Mouse (Mus musculus): ENCODE measurements around the gene C2. TPM values are rescaled to one million over a fixed set of nuclear protein-coding genes. Genes with fewer than 3 reads are reported as not detected.

Gene C2
- total RNA-seq, 4 experiments from 2014 or later: 1.6 to 5.9 (median 4.0) TPM

DNA sequence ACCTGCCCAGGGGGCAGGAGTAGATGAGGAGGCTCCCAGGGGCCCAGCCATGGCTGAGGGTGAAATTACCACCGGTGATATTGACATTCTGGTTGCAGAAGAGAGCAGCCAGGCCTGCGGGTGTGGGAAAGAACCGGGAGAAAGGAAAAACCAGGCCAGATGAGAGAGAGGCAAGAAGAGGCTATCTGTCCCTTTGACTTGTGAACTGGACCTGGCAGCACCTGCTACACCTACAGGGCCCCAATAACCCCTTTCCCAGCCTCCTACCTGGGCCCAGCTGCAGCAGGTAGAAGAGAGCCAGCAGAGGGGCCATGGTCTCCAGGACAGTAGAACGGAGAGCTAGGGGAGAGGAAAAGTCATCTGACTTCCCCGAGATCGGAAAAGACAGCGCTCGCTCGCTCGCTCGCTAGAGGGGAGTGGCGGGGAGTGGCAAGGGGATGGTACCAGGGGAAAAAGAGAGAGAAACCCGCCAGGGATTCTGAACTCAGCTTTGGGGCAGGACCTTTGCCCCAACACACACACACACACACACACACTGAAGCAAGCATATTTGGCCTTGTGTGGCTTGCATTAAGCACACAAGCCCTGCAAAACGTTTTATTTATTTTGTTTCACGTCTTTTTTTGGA is 16.3 kb downstream of the C2 start, which contains the start of gene Gm20547:
Gene Gm20547 (minus strand): TSS at position 360 of the 628 bp plus-strand sequence.
- no peak for DNase-seq (ENCODE audit: low spot score in 2 of 2)

DNA sequence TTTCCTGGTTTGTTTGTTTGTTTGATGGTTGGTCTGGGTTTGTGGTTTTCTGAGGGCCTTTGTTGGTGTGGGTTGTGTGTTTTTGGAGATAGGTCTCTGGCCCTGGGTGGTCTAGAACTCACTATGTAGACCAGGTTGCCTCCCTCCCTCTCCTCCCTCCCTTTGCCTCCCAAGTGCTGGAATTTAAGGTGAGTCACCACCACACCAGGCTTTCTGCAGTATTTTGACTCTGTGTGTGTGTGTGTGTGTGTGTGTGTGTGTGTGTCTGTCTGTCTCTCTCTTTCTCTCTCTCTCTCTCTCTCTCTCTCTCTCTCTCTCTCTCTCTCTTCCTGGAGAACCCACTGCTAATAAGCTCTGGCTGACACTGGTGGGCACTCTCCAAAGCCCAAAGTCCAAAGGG is 16.9 kb downstream of the C2 start:
- no peak for DNase-seq (ENCODE audit: low spot score in 2 of 2)

DNA sequence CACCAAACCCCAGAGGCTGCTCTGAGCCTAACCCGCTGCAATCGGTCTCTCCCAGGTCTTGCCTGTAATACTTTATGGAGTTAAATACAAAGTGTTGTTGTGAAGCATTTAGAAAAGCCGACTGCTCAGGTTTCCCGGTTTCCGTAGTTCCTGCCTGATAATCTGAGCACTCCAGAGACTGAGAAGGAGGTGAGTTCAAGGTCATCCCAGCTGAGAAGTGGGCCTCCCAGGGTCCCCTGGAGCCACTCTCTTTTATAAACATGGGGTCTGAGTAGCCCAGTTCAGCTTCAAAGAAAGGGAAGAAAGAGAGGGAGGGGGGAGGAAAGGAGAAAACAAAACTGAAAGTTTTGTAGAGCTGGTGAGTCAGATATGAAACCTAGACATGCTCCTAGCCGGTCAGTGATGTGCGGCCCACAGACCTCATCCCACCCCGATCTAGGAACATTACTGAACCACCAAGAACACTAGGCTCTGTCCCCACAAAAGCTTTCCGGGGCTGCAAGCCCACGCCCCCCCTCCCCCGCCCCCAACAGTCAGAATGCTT is 18.7 kb downstream of the C2 start, which contains the start of gene Zbtb12:
Gene Zbtb12 (plus strand): TSS at position 148 of the 544 bp plus-strand sequence.
- DNase-seq (ENCODE audit: low spot score in 2 of 2): no peak

DNA sequence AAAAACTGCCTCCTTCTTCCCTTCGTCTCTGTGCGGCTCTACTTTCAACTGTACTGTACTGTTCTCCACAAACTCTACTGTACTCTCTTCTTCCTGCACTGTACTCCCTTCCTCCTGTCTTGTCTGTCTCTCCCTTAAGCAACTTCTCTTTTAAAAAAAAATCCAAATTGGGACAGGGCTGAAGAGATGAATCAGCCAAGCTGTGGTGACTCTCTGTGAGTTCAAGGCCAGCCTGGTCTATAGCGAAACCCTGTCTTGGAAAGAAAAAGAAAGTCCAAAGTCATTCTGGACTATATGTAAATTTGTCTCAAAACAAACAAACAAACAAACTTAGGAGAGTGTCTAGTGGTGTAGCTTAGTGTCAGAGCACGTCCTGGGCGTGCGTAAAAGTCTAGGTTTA is 23.7 kb downstream of the C2 start:
- DNase-seq (ENCODE audit: low spot score in 2 of 2): no peak

DNA sequence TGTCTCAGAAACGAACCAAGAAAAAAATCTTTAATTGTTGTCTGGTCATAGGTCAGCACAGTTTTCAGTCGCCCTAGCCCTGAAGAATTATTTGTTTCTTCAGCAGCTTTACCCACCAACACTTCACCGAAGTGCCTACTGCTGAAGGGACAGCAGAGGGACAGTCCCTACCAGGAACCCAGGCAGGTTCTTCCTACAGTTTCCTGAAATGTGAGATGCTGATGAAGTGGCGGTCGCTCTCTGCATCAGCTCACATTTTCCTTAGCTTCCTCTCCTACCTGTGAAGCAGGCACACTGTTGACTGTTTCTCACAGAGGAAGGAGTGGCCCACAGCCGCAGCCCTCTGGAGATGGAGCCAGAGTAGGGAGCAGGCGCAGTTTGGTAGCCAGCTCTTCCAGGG is 32.1 kb downstream of the C2 start:
- DNase-seq (ENCODE audit: low spot score in 2 of 2): no peak

DNA sequence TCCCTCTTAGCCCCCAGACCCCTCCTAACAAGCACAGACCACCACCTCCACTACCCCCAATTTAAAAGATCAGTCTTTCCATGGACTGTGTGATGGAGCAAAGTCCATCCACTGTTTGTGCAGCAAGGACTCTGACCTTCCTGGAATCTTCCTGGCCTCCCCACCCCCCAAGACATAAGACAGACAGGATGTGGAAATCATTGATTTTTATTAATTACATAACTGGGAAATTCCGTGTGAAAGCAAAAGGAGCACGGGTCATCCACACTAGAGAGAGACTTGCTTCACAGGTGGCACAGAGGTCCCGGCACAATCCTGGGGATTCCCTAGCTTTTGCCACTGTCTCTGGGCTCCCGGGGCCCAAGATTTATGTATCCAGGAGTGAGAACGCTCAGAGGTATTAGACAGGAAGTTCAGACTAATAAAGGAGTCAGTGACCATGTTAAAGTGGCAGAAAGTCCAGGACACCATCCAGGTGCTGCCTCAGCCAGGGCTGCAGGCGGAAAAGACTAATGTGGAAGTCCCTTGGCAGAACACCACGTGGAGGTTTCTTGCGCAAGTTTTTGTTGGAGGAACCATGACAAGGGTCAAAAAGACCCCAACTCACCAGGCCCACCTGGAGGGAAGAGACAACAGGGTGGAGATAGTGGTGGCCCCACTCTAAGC is 35.5 kb downstream of the C2 start, which contains the start of gene Cfb:
Gene Cfb (minus strand): TSS at position 103 of the 666 bp plus-strand sequence.
- DNase-seq (ENCODE audit: low spot score in 2 of 2): no peak

DNA sequence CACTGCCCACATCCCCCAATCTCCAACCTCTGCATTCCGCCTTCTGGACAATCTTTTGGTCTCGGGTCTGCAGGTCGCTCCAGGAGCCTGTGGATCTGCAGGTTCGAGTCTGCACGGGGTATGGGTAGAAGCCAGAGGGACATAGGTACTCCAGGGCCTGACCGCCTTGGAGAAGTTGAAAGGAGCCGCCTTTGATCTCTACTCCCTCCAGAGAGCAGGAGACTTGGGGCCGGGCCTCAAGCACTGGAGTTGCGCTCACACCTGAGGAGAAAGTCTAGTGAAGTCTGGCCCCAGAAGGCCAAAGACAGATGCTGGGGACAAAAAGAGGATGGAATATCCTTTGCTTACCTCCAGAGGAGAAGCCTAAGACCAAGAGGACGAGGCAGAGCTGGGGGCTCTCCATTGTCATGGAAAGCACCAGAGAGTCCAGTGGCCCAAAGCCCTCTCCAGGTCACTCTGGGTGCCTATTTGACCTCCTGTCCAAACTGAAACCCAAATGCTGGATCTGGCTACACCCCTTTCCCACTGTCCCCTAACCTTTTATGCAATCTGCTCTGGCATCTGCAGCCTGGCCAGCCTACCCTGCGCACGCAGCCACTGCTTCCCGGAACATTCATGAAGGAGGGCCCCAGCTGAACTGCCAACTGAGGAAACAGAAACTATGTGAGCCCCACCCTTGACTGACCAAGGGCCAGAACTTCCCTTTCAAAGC is 36.2 kb downstream of the C2 start:
- DNase-seq (ENCODE audit: low spot score in 2 of 2): no peak

DNA sequence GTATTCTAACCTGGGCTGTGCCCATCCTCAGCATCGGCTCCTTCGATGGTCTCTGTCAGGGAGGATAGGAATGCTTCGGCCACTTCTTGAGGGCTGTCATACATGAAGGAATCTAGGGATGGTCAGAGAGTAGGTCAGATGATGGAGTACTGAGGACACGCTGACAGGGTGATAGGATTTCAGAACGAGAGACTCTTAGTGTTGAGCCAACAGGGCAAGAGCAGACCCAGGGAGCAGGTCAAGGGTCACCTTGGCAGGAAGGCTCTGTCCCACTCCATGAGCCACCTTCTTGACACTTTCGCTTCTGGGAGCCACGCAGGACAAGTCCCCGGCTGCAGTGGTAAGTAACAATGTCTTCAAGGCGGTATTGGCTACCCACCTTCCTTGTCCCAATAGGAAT is 37.6 kb downstream of the C2 start:
- DNase-seq (ENCODE audit: low spot score in 2 of 2): no peak

DNA sequence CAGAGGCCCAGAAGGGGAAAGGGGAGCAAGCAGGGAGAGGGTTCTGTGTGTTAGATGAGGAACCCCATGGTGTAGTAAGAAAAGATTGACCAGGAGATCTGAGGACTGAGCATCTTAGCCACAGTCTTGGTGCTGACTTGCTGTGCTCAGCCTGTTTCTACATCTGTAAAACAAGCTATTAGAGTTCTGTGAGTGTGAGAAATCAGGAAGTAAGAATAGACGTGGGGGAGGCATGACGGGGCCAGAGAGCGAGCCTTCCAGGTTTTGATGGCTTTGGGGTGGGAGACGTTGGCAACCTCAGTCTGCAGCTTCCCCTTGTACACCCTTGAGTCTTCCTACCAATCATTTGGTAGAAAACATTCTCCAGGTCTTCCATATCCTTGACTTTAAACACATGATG is 39.4 kb downstream of the C2 start:
- no peak for DNase-seq (ENCODE audit: low spot score in 2 of 2)

DNA sequence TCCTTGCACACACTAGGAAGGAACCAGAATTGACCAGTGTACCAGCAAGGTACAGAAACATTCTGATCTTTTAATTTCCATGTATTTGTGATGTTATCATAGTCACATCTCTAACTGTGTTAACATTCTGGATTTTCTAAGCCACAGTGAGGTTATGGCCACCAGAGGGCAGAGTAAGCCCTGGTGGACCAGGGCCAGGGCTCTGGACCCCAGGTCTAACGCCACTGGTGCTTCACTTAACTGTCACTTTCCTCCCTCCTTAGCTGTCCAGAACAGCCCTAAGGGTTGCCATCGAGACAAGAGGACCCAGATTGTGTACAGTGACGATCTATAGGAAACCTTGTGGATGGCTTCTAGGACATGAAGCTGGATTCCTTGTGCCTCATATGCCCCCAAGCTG is 42.2 kb downstream of the C2 start:
- DNase-seq (ENCODE audit: low spot score in 2 of 2): no peak

DNA sequence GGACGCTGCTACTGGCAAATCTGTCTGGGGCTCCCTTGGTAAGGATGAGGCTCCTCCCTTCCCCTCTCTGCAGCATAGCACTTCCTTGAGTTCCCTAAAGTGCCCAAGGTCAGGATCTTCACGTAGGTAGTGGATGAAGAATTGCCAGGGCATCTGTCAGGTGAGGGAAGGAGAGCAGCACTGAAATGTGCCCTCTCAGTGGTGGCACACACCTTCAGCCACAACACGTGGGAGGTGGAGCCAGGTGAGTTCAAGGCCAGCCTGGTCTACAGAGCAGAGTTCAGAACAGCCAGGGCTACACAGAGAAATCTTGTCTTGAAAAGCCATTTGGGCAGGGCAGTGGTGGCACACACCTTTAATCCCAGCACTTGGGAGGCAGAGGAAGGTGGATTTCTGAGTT is 43.3 kb downstream of the C2 start:
- DNase-seq (ENCODE audit: low spot score in 2 of 2): no peak

DNA sequence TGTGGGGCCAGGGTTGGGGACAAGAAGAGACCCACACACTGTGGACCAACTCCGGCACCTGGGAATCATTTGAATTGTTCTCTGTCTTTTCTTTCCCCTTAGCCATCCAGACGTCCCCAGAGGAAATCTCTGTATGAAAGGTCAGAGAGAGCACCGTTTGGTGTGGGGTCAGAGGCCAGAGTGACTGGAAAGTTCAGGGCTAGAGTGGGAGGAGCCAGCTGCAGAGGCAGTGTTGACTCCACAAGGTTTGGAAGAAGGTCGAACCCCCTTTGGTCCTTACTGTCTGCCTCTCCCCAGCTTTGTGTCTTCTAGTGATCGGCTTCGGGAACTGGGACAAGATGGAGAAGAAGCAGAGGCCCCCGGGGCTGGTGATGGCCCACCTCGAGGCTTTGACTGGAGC is 44.6 kb downstream of the C2 start:
- no peak for DNase-seq (ENCODE audit: low spot score in 2 of 2)

DNA sequence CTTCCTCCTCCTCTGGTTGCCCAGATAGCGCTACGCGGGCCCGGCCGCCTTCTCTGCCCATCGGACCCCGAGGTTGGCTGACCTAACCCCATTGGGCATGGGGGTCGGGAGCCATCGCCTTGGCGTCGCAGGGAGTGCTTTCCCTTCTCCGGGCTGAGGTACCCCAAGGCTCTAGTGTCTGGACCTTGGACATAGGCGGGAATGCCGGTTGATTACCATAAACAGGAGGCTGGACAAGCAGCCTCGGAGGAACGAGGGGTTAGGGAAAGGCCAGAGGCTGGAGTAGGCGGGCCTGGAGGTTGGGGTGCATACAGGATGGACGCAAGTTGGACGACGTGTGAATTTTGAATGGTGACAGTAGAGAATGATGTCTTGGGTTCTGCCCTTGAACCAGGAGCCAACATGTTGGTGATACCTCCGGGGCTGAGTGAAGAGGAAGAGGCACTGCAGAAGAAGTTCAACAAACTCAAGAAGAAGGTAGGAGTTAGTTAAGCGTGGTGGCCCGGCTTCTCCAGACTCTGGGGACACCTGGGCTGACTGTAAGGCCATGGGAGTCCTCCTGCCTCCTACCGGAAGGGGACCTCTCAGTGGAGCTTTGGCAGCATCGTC is 47.4 kb downstream of the C2 start:
- no peak for DNase-seq (ENCODE audit: low spot score in 2 of 2)

DNA sequence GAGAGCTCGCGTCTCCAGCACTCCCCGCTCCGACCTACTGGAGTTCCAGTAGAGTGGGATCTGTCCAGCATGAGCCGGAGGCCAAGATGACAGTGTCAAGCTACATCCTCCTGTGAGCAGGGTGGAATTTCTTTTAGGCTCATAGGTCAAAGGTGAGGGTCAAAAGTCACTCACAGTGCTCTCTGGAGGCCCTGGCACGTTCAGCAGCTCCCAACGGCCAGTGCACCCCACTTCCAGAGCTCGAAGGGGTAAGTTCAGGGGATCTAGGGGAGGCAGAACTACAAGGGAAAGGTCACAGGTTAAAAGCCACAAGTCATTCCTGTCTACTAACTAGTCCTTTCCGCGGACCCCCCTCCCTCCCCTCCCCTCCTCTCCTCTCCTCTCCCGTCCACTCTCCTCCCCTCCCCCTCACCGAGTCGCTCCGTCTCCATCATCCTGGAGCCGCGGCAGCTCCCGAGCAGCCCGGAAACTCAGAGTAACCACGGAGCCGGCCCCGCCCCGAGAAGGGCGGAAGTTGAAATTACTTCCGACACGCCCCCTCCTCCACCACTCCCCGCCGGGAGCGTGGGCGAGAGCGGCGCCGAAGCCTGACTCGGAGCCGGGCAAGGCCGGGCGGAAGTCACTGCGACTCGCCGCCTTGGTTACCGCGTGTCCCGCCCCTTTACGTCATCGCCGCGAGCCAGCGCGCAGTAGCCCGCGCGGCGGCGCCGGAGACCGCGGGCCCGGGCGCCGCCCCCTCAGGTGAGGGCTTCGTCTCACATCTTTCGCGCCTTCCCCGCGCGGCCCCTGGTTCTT is 48.1 kb downstream of the C2 start, which contains the start of the genes Skiv2l and Nelfe:
Gene Skiv2l (minus strand): TSS at position 489 of the 795 bp plus-strand sequence.
Gene Nelfe (plus strand): TSS at position 670 of the 795 bp plus-strand sequence.
- peak; percentile 87 to 97 for DNase-seq (ENCODE audit: low spot score in 2 of 2)

DNA sequence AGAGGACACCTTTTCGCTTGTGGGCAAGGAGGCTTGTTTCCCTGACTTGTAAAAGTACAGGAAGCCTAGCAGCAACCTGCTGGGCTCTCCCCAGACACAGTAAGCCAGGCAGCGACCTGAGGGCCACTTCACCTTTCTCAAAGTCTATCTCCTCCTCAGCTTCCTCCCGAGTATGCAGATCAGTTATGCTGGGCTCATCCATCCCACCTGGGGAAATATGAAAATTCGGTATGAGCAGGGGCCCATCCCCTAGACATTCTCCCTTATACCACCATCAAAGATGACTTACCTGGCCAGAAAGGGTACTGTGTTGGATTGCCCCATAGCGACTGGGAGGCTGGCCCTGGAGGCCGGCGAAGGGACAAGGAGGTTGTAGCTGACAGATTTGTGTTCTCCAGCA is 50.5 kb downstream of the C2 start:
- no peak for DNase-seq (ENCODE audit: low spot score in 2 of 2)

DNA sequence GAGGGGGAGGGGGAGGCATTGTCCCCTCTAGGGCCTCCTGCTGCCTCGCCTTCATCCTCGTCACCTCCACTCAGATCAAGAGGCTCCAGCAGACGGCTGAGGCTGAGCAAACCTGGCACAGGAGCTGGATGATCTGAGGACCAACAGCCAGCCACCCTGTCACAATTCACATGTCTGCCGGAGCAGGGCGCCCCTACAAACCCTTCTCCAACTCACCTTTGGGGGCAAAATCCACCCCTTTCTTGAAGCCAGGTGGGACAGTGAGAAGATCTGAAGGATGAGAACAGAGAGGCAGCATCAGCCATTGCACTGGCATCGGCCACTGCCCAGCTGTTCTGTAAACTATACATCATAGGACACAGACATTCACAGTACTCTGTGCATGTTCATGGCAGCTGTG is 50.9 kb downstream of the C2 start:
- no peak for DNase-seq (ENCODE audit: low spot score in 2 of 2)

DNA sequence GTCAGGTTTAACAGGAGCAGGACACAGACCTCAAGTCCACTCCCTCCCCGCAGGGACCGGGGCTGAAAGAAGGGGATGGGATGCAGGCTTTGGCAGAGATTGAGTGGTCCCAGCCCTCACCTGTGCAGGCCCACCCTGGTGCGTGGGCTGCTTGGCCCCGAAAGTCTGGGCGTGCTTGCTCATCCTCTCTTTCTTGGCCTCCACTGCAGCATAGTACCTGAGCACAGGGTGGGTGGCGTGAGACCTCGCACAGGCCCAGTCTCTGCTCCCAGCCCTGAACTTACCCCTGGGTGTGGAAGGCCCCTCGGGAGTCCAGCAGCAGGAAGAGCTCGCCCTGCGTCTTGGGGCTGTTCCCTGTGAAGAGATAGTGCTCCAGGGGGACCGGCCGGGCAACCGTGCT is 53.2 kb downstream of the C2 start:
- no peak for DNase-seq (ENCODE audit: low spot score in 2 of 2)

DNA sequence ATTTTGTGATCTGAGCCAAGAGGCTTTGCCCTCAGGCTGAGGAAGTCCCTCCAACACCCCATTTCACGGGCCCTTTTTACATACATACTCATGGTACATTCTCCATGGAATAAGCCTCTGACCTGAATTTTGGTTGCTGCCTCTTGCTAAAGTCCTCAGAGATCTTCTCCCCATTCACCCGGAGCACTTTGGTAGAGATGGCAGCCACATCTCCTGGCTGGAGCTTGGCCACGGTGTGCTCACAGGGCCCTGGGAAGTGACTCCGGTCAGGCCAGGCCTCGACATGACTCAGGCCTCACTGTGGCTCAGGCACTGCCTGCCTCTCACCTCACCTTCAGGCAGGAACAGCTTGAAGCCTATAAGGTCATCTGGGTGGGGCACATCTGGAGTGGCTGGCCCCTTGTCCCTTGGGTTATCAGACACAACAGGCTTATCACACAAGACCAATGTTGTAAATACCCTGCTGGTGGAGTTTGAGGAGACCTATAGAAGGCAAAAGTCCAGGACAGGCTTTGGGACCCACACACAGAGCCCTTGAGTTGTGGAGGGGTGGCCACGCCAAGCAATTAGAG is 57.2 kb downstream of the C2 start:
- no peak for DNase-seq (ENCODE audit: low spot score in 2 of 2)

DNA sequence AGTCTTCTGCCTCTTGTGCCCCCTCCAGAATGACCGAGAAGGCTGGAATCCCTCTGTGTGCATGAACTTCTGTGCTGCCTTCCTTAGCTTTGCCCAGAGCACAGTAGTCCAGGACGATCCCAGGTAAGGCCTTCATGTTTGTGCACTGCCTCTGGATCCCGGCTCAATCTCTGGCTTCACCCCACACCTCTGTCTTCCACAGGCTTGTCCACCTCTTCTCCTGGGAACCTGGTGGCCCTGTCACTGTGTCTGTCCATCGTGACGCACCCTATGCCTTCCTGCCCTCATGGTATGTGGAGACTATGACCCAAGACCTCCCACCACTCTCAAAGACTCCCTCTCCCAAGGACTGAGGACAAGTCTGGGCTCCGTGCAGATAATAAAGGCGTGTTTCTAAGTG is 59.3 kb downstream of the C2 start:
- DNase-seq (ENCODE audit: low spot score in 2 of 2): no peak
